Mouse (Mus musculus) ES-Bruce4 (cell line): ENCODE results near the gene Sf3a2.

Experiments
- CTCF ChIP-seq: IDR thresholded peaks from one replicate; pipeline ENCODE4 v1.8.1; 2011; ENCODE audit warnings: low read depth, low read length
- EP300 ChIP-seq: IDR thresholded peaks from 2 replicates; pipeline ENCODE4 v1.6.1; 2011; ENCODE audit warnings: low read depth, low read length; ENCODE audit not compliant: insufficient read depth

GRCm38 (mm10) chr10:80805322-80805721 lies 7.3 kb downstream of the Sf3a2 start:
- no peak for TF ChIP-seq CTCF
- TF ChIP-seq EP300: no peak
